ENCODE assay signal across 12 mouse cellular contexts in the genomic region with DNA sequence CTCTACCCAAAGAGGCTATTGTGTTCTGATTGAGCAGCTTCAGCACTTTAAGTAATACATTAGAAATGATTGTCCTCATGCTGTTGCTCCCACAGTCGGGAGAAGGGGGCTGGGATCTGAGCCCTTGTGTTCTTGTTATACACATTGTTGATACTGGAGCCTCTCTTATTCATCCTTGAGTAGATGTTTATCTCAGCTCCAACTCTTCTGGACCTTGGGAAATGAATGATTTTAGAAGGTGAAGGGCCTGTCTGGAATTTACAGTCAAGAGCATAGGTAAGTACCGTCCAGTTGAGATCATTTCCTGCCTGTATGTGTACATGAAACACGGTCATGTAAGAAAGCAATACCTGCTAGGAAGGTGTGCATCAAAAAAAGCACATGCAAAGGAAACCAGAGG. TPM values are rescaled to one million over a fixed set of nuclear protein-coding genes. Genes with fewer than 3 reads are reported as not detected.
DNase-seq lines count a peak whose midpoint lies in the region; ATAC-seq and TF ChIP-seq lines count a peak whose summit lies in the region.
"Had no signal": no experiment of that assay in that cellular context is flagged by ENCODE, and none has a peak within 500 bp of the region (broad histone marks: within the 10 kb centered on the region; RNA-seq: fewer than 3 reads in every experiment).

No protein-coding gene starts in this region.

- no peaks in the 10 kb centered on the region for H3K27me3 ChIP-seq in intestine, embryonic 14.5 days (replicated peaks; ENCODE audit: control insufficient read depth, insufficient read depth, low read length)
- no peaks in the 10 kb centered on the region for H3K27me3 ChIP-seq in intestine, embryonic 15.5 days (replicated peaks)
- H3K27me3 ChIP-seq in embryonic facial prominence, embryonic 12.5 days, result no peaks in the 10 kb centered on the region
- no peaks in the 10 kb centered on the region for H3K27me3 ChIP-seq in hindbrain, embryonic 14.5 days (ENCODE audit: control insufficient read depth, insufficient read depth, low read length)
- H3K27me3 ChIP-seq in midbrain, embryonic 15.5 days (replicated peaks), result no peaks in the 10 kb centered on the region
- no peaks in the 10 kb centered on the region for H3K27me3 ChIP-seq in thymus, adult 2 months (ENCODE audit: control insufficient read depth, insufficient read depth, low read length)

- ATAC-seq in intestine, embryonic 14.5 days (replicated peaks; ENCODE audit: low FRiP score, low TSS enrichment, low read depth), result no peak
- ATAC-seq in intestine, embryonic 15.5 days, result no peak
- ATAC-seq in embryonic facial prominence, embryonic 12.5 days (ENCODE audit: insufficient number of reproducible peaks, insufficient read depth, low FRiP score, low TSS enrichment), result no peak
- no peak for ATAC-seq in hindbrain, embryonic 14.5 days (ENCODE audit: low FRiP score)
- ATAC-seq in midbrain, embryonic 15.5 days (replicated peaks), result no peak
- no peak for ATAC-seq in inflammation-experienced regulatory T-cells, adult 6 months

- H3K4me3 ChIP-seq in intestine, embryonic 14.5 days (ENCODE audit: low read depth, low read length), result no peak overlapping the region; the same call in 1 of the 2 replicates
- no peak overlapping the region for H3K4me3 ChIP-seq in intestine, embryonic 15.5 days (replicated peaks)
- 0 out of 2 replicates have a peak overlapping the region, but pooled peaks have one; percentile 80 for H3K4me3 ChIP-seq in embryonic facial prominence, embryonic 12.5 days
- H3K4me3 ChIP-seq in hindbrain, embryonic 14.5 days (replicated peaks; ENCODE audit: low read length), result 0 out of 2 replicates have a peak overlapping the region, but pooled peaks have one; percentile 72
- H3K4me3 ChIP-seq in midbrain, embryonic 15.5 days, result no peak overlapping the region
- H3K4me3 ChIP-seq in thymus, adult 2 months (ENCODE audit: control insufficient read depth, insufficient read depth, low read length), result no peak overlapping the region

- DNase-seq in intestine, embryonic 14.5 days (ENCODE audit: low spot score), result no peak
- DNase-seq in hindbrain, embryonic 14.5 days (ENCODE audit: low spot score), result no peak
- DNase-seq in thymus, adult 2 months, result no peak
- no peak for DNase-seq in left cerebral cortex, postnatal 14 days (ENCODE audit: low spot score in 2 of 2)
- DNase-seq: adrenal gland, postnatal 25 days; cerebellum, adult 2 months; gastrocnemius, adult 2 months; right cerebral cortex, adult 18-20 months had no signal

- no peaks in the 10 kb centered on the region for H3K36me3 ChIP-seq in intestine, embryonic 14.5 days (ENCODE audit: control insufficient read depth, insufficient read depth, low read length)
- no peaks in the 10 kb centered on the region for H3K36me3 ChIP-seq in intestine, embryonic 15.5 days
- H3K36me3 ChIP-seq in embryonic facial prominence, embryonic 12.5 days, result no peaks in the 10 kb centered on the region
- H3K36me3 ChIP-seq in hindbrain, embryonic 14.5 days (replicated peaks; ENCODE audit: control insufficient read depth, insufficient read depth), result no peaks in the 10 kb centered on the region
- H3K36me3 ChIP-seq in midbrain, embryonic 15.5 days (replicated peaks), result no peaks in the 10 kb centered on the region
- no peaks in the 10 kb centered on the region for H3K36me3 ChIP-seq in thymus, adult 2 months (ENCODE audit: control insufficient read depth, insufficient read depth, low read length)

- H3K9ac ChIP-seq in intestine, embryonic 14.5 days (ENCODE audit: low read length), result no peak overlapping the region
- H3K9ac ChIP-seq in intestine, embryonic 15.5 days, result no peak overlapping the region
- no peak overlapping the region; the same call in 1 of the 2 replicates for H3K9ac ChIP-seq in embryonic facial prominence, embryonic 12.5 days
- no peak overlapping the region; the same call in 1 of the 2 replicates for H3K9ac ChIP-seq in hindbrain, embryonic 14.5 days
- H3K9ac ChIP-seq in midbrain, embryonic 15.5 days, result no peak overlapping the region

- H3K27ac ChIP-seq in intestine, embryonic 14.5 days (ENCODE audit: low read depth), result no peak overlapping the region
- no peak overlapping the region for H3K27ac ChIP-seq in intestine, embryonic 15.5 days
- H3K27ac ChIP-seq in embryonic facial prominence, embryonic 12.5 days, result no peak overlapping the region
- H3K27ac ChIP-seq in hindbrain, embryonic 14.5 days, result no peak overlapping the region
- no peak overlapping the region for H3K27ac ChIP-seq in midbrain, embryonic 15.5 days
- no peak overlapping the region for H3K27ac ChIP-seq in thymus, adult 2 months (ENCODE audit: control insufficient read depth, insufficient read depth, low read length)
- H3K27ac ChIP-seq: gastrocnemius, adult 2 months had no signal

- H3K4me2 ChIP-seq in intestine, embryonic 14.5 days (ENCODE audit: low read length), result peak overlapping the region; percentile 79
- H3K4me2 ChIP-seq in intestine, embryonic 15.5 days (replicated peaks), result no peak overlapping the region; the same call in 1 of the 2 replicates
- no peak overlapping the region for H3K4me2 ChIP-seq in embryonic facial prominence, embryonic 12.5 days (replicated peaks)
- peak overlapping the region; percentile 58 for H3K4me2 ChIP-seq in hindbrain, embryonic 14.5 days (replicated peaks)
- peak overlapping the region; percentile 71 for H3K4me2 ChIP-seq in midbrain, embryonic 15.5 days

- intact Hi-C loops in left cerebral cortex, postnatal 14 days (cut with DNase I), result no loop called here

- WGBS in intestine, embryonic 14.5 days, result 49% methylated on average over 3 of the region's 3 CpGs
- WGBS in intestine, embryonic 15.5 days, result 44% methylated on average over 3 of the region's 3 CpGs
- WGBS in embryonic facial prominence, embryonic 12.5 days, result 77% methylated on average over 3 of the region's 3 CpGs
- WGBS in hindbrain, embryonic 14.5 days, result 69% methylated on average over 3 of the region's 3 CpGs
- WGBS in midbrain, embryonic 15.5 days, result 69% methylated on average over 3 of the region's 3 CpGs
- 92% methylated on average over 3 of the region's 3 CpGs for WGBS in thymus, adult 2 months

- no peaks in the 10 kb centered on the region for H3K9me3 ChIP-seq in intestine, embryonic 14.5 days (ENCODE audit: control insufficient read depth, low read length)
- no peaks in the 10 kb centered on the region for H3K9me3 ChIP-seq in intestine, embryonic 15.5 days
- H3K9me3 ChIP-seq in embryonic facial prominence, embryonic 12.5 days, result no peaks in the 10 kb centered on the region
- no peaks in the 10 kb centered on the region for H3K9me3 ChIP-seq in hindbrain, embryonic 14.5 days (ENCODE audit: control insufficient read depth, low read length)
- no peaks in the 10 kb centered on the region for H3K9me3 ChIP-seq in midbrain, embryonic 15.5 days

- no peak for TF ChIP-seq CTCF in thymus, adult 2 months (IDR thresholded peaks at IDR 0.05; ENCODE audit: borderline replicate concordance, control insufficient read depth, extremely low read depth, insufficient read depth, low read length, poor library complexity)

- no peak for TF ChIP-seq POLR2A in thymus, adult 2 months (IDR thresholded peaks at IDR 0.05; ENCODE audit: control insufficient read depth, extremely low read depth, insufficient read depth, low read length, poor library complexity)

- peaks cover 15% of the 10 kb centered on the region for H3K4me1 ChIP-seq in intestine, embryonic 14.5 days (replicated peaks; ENCODE audit: control insufficient read depth, insufficient read depth, low read length)
- peaks cover 13% of the 10 kb centered on the region for H3K4me1 ChIP-seq in intestine, embryonic 15.5 days (replicated peaks)
- H3K4me1 ChIP-seq in embryonic facial prominence, embryonic 12.5 days, result peaks cover 14% of the 10 kb centered on the region
- H3K4me1 ChIP-seq in hindbrain, embryonic 14.5 days (replicated peaks; ENCODE audit: control insufficient read depth, insufficient read depth, low read length), result peaks cover 23% of the 10 kb centered on the region
- H3K4me1 ChIP-seq in midbrain, embryonic 15.5 days, result peaks cover 29% of the 10 kb centered on the region
- peaks cover 10% of the 10 kb centered on the region for H3K4me1 ChIP-seq in thymus, adult 2 months (replicated peaks; ENCODE audit: control insufficient read depth, insufficient read depth, low read length)

RNA-seq across cellular contexts. Expression of gene Aco1, which starts 2.1 kb away (rescaled TPM):
- polyA plus RNA-seq in intestine, embryonic 14.5 days (2014; fragmentation: Nextera tagmentation; extraction: Ambion mirVana), result 62.7 and 65.2 TPM in 2 replicates
- polyA plus RNA-seq in intestine, embryonic 15.5 days (2015; fragmentation: Nextera tagmentation; extraction: Ambion mirVana), result 66.9 and 68.1 TPM in 2 replicates
- polyA plus RNA-seq in embryonic facial prominence, embryonic 12.5 days (2016; fragmentation: Nextera tagmentation; extraction: Ambion mirVana), result 56.8 and 57.9 TPM in 2 replicates
- polyA plus RNA-seq in hindbrain, embryonic 14.5 days (2014; fragmentation: Nextera tagmentation; extraction: Ambion mirVana), result 46.0 and 49.4 TPM in 2 replicates
- polyA plus RNA-seq in midbrain, embryonic 15.5 days (2015; fragmentation: Nextera tagmentation; extraction: Ambion mirVana), result 44.0 and 45.1 TPM in 2 replicates
- polyA plus RNA-seq in thymus, adult 2 months (2012; rRNA removed), result 26.7 and 28.2 TPM in 2 replicates
- total RNA-seq in left cerebral cortex, postnatal 14 days (2021), result 10 to 100 TPM; 34.6 to 37.2 TPM
- polyA plus RNA-seq in inflammation-experienced regulatory T-cells, adult 6 months (2017; shearing (Covaris generic)), result 10 to 100 TPM; 17.4 to 20.8 (median 18.2) TPM

Comparison
In these comparisons a context has a peak if more than half of its experiments do, and no peak if none do; other contexts are left out.
1. H3K4me2 ChIP-seq: peak in intestine, embryonic 14.5 days (single experiment), hindbrain, embryonic 14.5 days (single experiment) and midbrain, embryonic 15.5 days (single experiment); none in intestine, embryonic 15.5 days (single experiment) and embryonic facial prominence, embryonic 12.5 days (single experiment).
2. H3K4me3 ChIP-seq: peak in embryonic facial prominence, embryonic 12.5 days (single experiment) and hindbrain, embryonic 14.5 days (single experiment); none in intestine, embryonic 14.5 days (single experiment), intestine, embryonic 15.5 days (single experiment), midbrain, embryonic 15.5 days (single experiment) and thymus, adult 2 months (single experiment).